Mouse (Mus musculus): ENCODE results near the gene Qprt. TPM values are rescaled to one million over a fixed set of nuclear protein-coding genes. Genes with fewer than 3 reads are reported as not detected.
"Not testable (repeated sequence)": the region's sequence is repeated elsewhere in the genome, so short reads cannot be mapped to it uniquely, and the experiment has no call there.

Gene Qprt
- polyA plus RNA-seq, 1 experiment from 2014 or later = 1.1 TPM

- H3K4me2 ChIP-seq (ENCODE audit: low read length) = no peak overlapping the region
- no peak overlapping the region for H3K27ac ChIP-seq (ENCODE audit: low read depth, low read length)
- no peaks in the 10 kb centered on the region for H3K36me3 ChIP-seq (ENCODE audit: control insufficient read depth, insufficient read depth, low read length)
- H3K4me3 ChIP-seq (ENCODE audit: low read length) = no peak overlapping the region
- no peak for ATAC-seq
- H3K9me3 ChIP-seq (ENCODE audit: control insufficient read depth, low read length) = no peaks in the 10 kb centered on the region
- WGBS = 88% methylated on average over 20 of the region's 20 CpGs
- H3K27me3 ChIP-seq (replicated peaks; ENCODE audit: control insufficient read depth, insufficient read depth, low read length) = no peaks in the 10 kb centered on the region
- H3K4me1 ChIP-seq (ENCODE audit: control insufficient read depth, insufficient read depth, low read depth, low read length) = peaks cover 5% of the 10 kb centered on the region
- H3K9ac ChIP-seq (ENCODE audit: low read depth, low read length) = no peak overlapping the region
These were observed 31.6 kb downstream of the Qprt start for GRCm38 (mm10) chr7:127090154-127091113.

GRCm38 (mm10) chr7:127088901-127089845, 32.9 kb downstream of the Qprt start:
- Histone ChIP-seq H3K27me3 (replicated peaks; ENCODE audit: control insufficient read depth, insufficient read depth, low read length) (no peaks in the 10 kb centered on the region), H3K27ac (ENCODE audit: low read depth, low read length) (no peak overlapping the region), H3K4me2 (ENCODE audit: low read length) (peak overlapping the region; percentile 55), H3K4me3 (ENCODE audit: low read length) (peak overlapping the region; percentile 20; the same call in 1 of the 2 replicates), H3K4me1 (ENCODE audit: control insufficient read depth, insufficient read depth, low read depth, low read length) (peaks cover 5% of the 10 kb centered on the region), H3K9me3 (ENCODE audit: control insufficient read depth, low read length) (no peaks in the 10 kb centered on the region), H3K9ac (ENCODE audit: low read depth, low read length) (peak overlapping the region; percentile 36; the same call in 1 of the 2 replicates), H3K36me3 (ENCODE audit: control insufficient read depth, insufficient read depth, low read length) (no peaks in the 10 kb centered on the region)
- ATAC-seq = no peak
- 21% methylated on average over 27 of the region's 27 CpGs for WGBS

- no peak overlapping the region for H3K9ac ChIP-seq (ENCODE audit: low read depth, low read length)
- no peak overlapping the region for H3K4me2 ChIP-seq (ENCODE audit: low read length)
- 89% methylated on average over 3 of the region's 3 CpGs for WGBS
- peaks cover 5% of the 10 kb centered on the region for H3K4me1 ChIP-seq (ENCODE audit: control insufficient read depth, insufficient read depth, low read depth, low read length)
- no peak for ATAC-seq
- H3K4me3 ChIP-seq (ENCODE audit: low read length) = no peak overlapping the region
- H3K36me3 ChIP-seq (ENCODE audit: control insufficient read depth, insufficient read depth, low read length) = no peaks in the 10 kb centered on the region
- no peaks in the 10 kb centered on the region for H3K27me3 ChIP-seq (replicated peaks; ENCODE audit: control insufficient read depth, insufficient read depth, low read length)
- no peaks in the 10 kb centered on the region for H3K9me3 ChIP-seq (ENCODE audit: control insufficient read depth, low read length)
- no peak overlapping the region for H3K27ac ChIP-seq (ENCODE audit: low read depth, low read length)
These were observed 33.9 kb downstream of the Qprt start for GRCm38 (mm10) chr7:127088083-127088482.

GRCm38 (mm10) chr7:127087278-127088010, 34.6 kb downstream of the Qprt start, which contains the start of gene Zg16:
Gene Zg16 (minus strand): TSS chr7:127087328.
- 90% methylated on average over 6 of the region's 6 CpGs for WGBS
- ATAC-seq; H3K4me1 ChIP-seq (ENCODE audit: control insufficient read depth, insufficient read depth, low read depth, low read length); H3K36me3 ChIP-seq (ENCODE audit: control insufficient read depth, insufficient read depth, low read length); H3K9ac ChIP-seq (ENCODE audit: low read depth, low read length); H3K27me3 ChIP-seq (replicated peaks; ENCODE audit: control insufficient read depth, insufficient read depth, low read length); H3K4me3 ChIP-seq (ENCODE audit: low read length); H3K9me3 ChIP-seq (ENCODE audit: control insufficient read depth, low read length); H3K4me2 ChIP-seq (ENCODE audit: low read length); H3K27ac ChIP-seq (ENCODE audit: low read depth, low read length): not testable (repeated sequence)

- H3K4me3 ChIP-seq (ENCODE audit: low read length); H3K27me3 ChIP-seq (replicated peaks; ENCODE audit: control insufficient read depth, insufficient read depth, low read length); H3K4me2 ChIP-seq (ENCODE audit: low read length); H3K36me3 ChIP-seq (ENCODE audit: control insufficient read depth, insufficient read depth, low read length); H3K27ac ChIP-seq (ENCODE audit: low read depth, low read length); H3K4me1 ChIP-seq (ENCODE audit: control insufficient read depth, insufficient read depth, low read depth, low read length); ATAC-seq; H3K9ac ChIP-seq (ENCODE audit: low read depth, low read length); H3K9me3 ChIP-seq (ENCODE audit: control insufficient read depth, low read length): not testable (repeated sequence)
- 78% methylated on average over 6 of the region's 6 CpGs for WGBS
These were observed 36.3 kb downstream of the Qprt start for GRCm38 (mm10) chr7:127085751-127086150.

- Histone ChIP-seq H3K27me3 (replicated peaks; ENCODE audit: control insufficient read depth, insufficient read depth, low read length) (no peaks in the 10 kb centered on the region), H3K4me2 (ENCODE audit: low read length) (no peak overlapping the region), H3K9ac (ENCODE audit: low read depth, low read length) (no peak overlapping the region), H3K9me3 (ENCODE audit: control insufficient read depth, low read length) (no peaks in the 10 kb centered on the region), H3K27ac (ENCODE audit: low read depth, low read length) (no peak overlapping the region), H3K4me3 (ENCODE audit: low read length) (no peak overlapping the region), H3K36me3 (ENCODE audit: control insufficient read depth, insufficient read depth, low read length) (no peaks in the 10 kb centered on the region), H3K4me1 (ENCODE audit: control insufficient read depth, insufficient read depth, low read depth, low read length) (peaks cover 5% of the 10 kb centered on the region)
- WGBS = 90% methylated on average over 2 of the region's 2 CpGs
- no peak for ATAC-seq
These were observed 37.2 kb downstream of the Qprt start for GRCm38 (mm10) chr7:127084794-127085193.

GRCm38 (mm10) chr7:127083689-127084088, 38.3 kb downstream of the Qprt start:
- Histone ChIP-seq H3K27me3 (replicated peaks; ENCODE audit: control insufficient read depth, insufficient read depth, low read length) (no peaks in the 10 kb centered on the region), H3K4me1 (ENCODE audit: control insufficient read depth, insufficient read depth, low read depth, low read length) (no peaks in the 10 kb centered on the region), H3K27ac (ENCODE audit: low read depth, low read length) (no peak overlapping the region), H3K9me3 (ENCODE audit: control insufficient read depth, low read length) (no peaks in the 10 kb centered on the region), H3K9ac (ENCODE audit: low read depth, low read length) (no peak overlapping the region), H3K4me2 (ENCODE audit: low read length) (no peak overlapping the region), H3K4me3 (ENCODE audit: low read length) (no peak overlapping the region), H3K36me3 (ENCODE audit: control insufficient read depth, insufficient read depth, low read length) (no peaks in the 10 kb centered on the region)
- no peak for ATAC-seq
- 85% methylated on average over 4 of the region's 4 CpGs for WGBS

GRCm38 (mm10) chr7:127082995-127083394, 39.0 kb downstream of the Qprt start:
- Histone ChIP-seq H3K27ac (ENCODE audit: low read depth, low read length) (no peak overlapping the region), H3K4me2 (ENCODE audit: low read length) (no peak overlapping the region), H3K4me3 (ENCODE audit: low read length) (no peak overlapping the region), H3K36me3 (ENCODE audit: control insufficient read depth, insufficient read depth, low read length) (no peaks in the 10 kb centered on the region), H3K27me3 (replicated peaks; ENCODE audit: control insufficient read depth, insufficient read depth, low read length) (no peaks in the 10 kb centered on the region), H3K9me3 (ENCODE audit: control insufficient read depth, low read length) (no peaks in the 10 kb centered on the region), H3K9ac (ENCODE audit: low read depth, low read length) (no peak overlapping the region), H3K4me1 (ENCODE audit: control insufficient read depth, insufficient read depth, low read depth, low read length) (no peaks in the 10 kb centered on the region)
- ATAC-seq = no peak
- WGBS = 70% methylated on average over 2 of the region's 2 CpGs
